Mouse (Mus musculus) liver, adult (tissue): ENCODE measurements around the gene Raet1e.
A peak's percentile ranks its signal among the peaks of the same experiment; 100 is the strongest.
"Not testable (repeated sequence)": the region's sequence is repeated elsewhere in the genome, so short reads cannot be mapped to it uniquely, and the experiment has no call there.

Experiments
- GATA4 ChIP-seq: IDR thresholded peaks from 2 replicates; pipeline ENCODE4 v1.6.1; 2014; ENCODE audit warnings: mild to moderate bottlenecking, low read length; ENCODE audit not compliant: insufficient replicate concordance

The Raet1e gene

GRCm38 (mm10) chr10:22158310-22158999 lies at the start of gene Raet1e, which contains the start of gene H60b:
TSS of gene Raet1e (plus strand) at chr10:22158569.
TSS of gene H60b (plus strand) at chr10:22158586.
- TF ChIP-seq GATA4 = not testable (repeated sequence)

- TF ChIP-seq GATA4 = no peak
Measured at GRCm38 (mm10) chr10:22140665-22141280, 17.6 kb upstream of the Raet1e start.

GRCm38 (mm10) chr10:22142926-22143325 lies 15.4 kb upstream of the Raet1e start:
- TF ChIP-seq GATA4 = no peak

- peak; percentile 10; the same call in 1 of the 2 replicates for TF ChIP-seq GATA4
Measured at GRCm38 (mm10) chr10:22148441-22149072, 9.8 kb upstream of the Raet1e start.

- no peak for TF ChIP-seq GATA4
Measured at GRCm38 (mm10) chr10:22149073-22149690, 9.2 kb upstream of the Raet1e start, which contains the start of gene E030030I06Rik. TSS of gene E030030I06Rik (minus strand) at chr10:22149270.

- TF ChIP-seq GATA4 = no peak
Measured at GRCm38 (mm10) chr10:22149691-22150465, 8.5 kb upstream of the Raet1e start.

- TF ChIP-seq GATA4 = no peak
Measured at GRCm38 (mm10) chr10:22150593-22150992, 7.8 kb upstream of the Raet1e start.

GRCm38 (mm10) chr10:22154871-22155799 lies 3.2 kb upstream of the Raet1e start:
- TF ChIP-seq GATA4 = no peak

GRCm38 (mm10) chr10:22159131-22159561 lies 777 bp downstream of the Raet1e start:
- TF ChIP-seq GATA4 = no peak

GRCm38 (mm10) chr10:22159581-22160140 lies 1.3 kb downstream of the Raet1e start:
- no peak for TF ChIP-seq GATA4

- no peak for TF ChIP-seq GATA4
Measured at GRCm38 (mm10) chr10:22265060-22265459, 106.7 kb downstream of the Raet1e start.

- TF ChIP-seq GATA4 = no peak
Measured at GRCm38 (mm10) chr10:22273684-22274305, 115.4 kb downstream of the Raet1e start.
